Mouse (Mus musculus) heart, embryonic 15.5 days (tissue): ENCODE measurements around the gene Map2k5. TPM values are rescaled to one million over a fixed set of nuclear protein-coding genes. Genes with fewer than 3 reads are reported as not detected.
A peak's percentile ranks its signal among the peaks of the same experiment; 100 is the strongest.

Experiments
- ATAC-seq: fragments of 200-750 bp; cut with Nextera tagmentation; replicated peaks from 2 replicates; pipeline ENCODE4 v1.8.0; 2017; ENCODE audit warnings: low read depth, moderate TSS enrichment; ENCODE audit not compliant: insufficient number of reproducible peaks, insufficient read depth, low FRiP score
- H3K27ac ChIP-seq: fragments of 300-500 bp; sonication (generic); 2 replicates; pipeline ENCODE4 v1.5.1; 2015; ENCODE audit warnings: mild to moderate bottlenecking, inconsistent platforms
- H3K27me3 ChIP-seq: fragments of 300-500 bp; sonication (generic); 2 replicates; pipeline ENCODE4 v1.6.1; 2015; ENCODE audit warnings: inconsistent platforms
- H3K36me3 ChIP-seq: fragments of 300-500 bp; sonication (generic); 2 replicates; pipeline ENCODE4 v1.6.1; 2015; ENCODE audit warnings: mild to moderate bottlenecking, inconsistent platforms
- H3K4me1 ChIP-seq: fragments of 300-500 bp; sonication (generic); replicated peaks from 2 replicates; pipeline ENCODE4 v1.6.1; 2015; ENCODE audit warnings: inconsistent platforms
- H3K4me2 ChIP-seq: fragments of 300-500 bp; sonication (generic); 2 replicates; pipeline ENCODE4 v1.6.1; 2015; ENCODE audit warnings: inconsistent platforms, mild to moderate bottlenecking, moderate library complexity
- H3K4me3 ChIP-seq: fragments of 300-500 bp; sonication (generic); 2 replicates; pipeline ENCODE4 v1.5.1; 2015; ENCODE audit warnings: mild to moderate bottlenecking, inconsistent platforms
- H3K9ac ChIP-seq: fragments of 300-500 bp; sonication (generic); 2 replicates; pipeline ENCODE4 v1.6.1; 2015; ENCODE audit warnings: mild to moderate bottlenecking, inconsistent platforms
- H3K9me3 ChIP-seq: fragments of 300-500 bp; sonication (generic); replicated peaks from 2 replicates; pipeline ENCODE4 v1.6.1; 2016; ENCODE audit warnings: inconsistent platforms
- WGBS: fragments of 180-500 bp; shearing (Covaris S2); methylation state at CpG from one replicate; pipeline ENCODE4 v1.1.7; 2015; ENCODE audit warnings: mixed read lengths; 5-methylcytosine and 5-hydroxymethylcytosine counted together
- polyA plus RNA-seq: library from polyadenylated mRNA; unstranded; fragments of >200 nt; fragmentation: Nextera tagmentation; extraction: Ambion mirVana; gene quantifications from 2 replicates; pipeline ENCODE4 v1.2.1, GENCODE M21; 2015

Gene Map2k5
- polyA plus RNA-seq, 1 experiment from 2014 or later = 24.5 TPM

- Histone ChIP-seq H3K27me3 (no peaks in the 10 kb centered on the region), H3K27ac (no peak overlapping the region), H3K4me1 (peaks cover 22% of the 10 kb centered on the region), H3K9ac (no peak overlapping the region), H3K4me2 (no peak overlapping the region), H3K9me3 (no peaks in the 10 kb centered on the region), H3K36me3 (peaks cover 15% of the 10 kb centered on the region; the same call in 1 of the 2 replicates), H3K4me3 (no peak overlapping the region)
- no peak for ATAC-seq
- 94% methylated on average over 3 of the region's 3 CpGs for WGBS
Measured at GRCm38 (mm10) chr9:63298656-63299055, 79.0 kb downstream of the Map2k5 start.

GRCm38 (mm10) chr9:63295551-63295958, 82.1 kb downstream of the Map2k5 start:
- H3K36me3 ChIP-seq = peaks cover 7% of the 10 kb centered on the region; the same call in 1 of the 2 replicates
- no peak overlapping the region for H3K9ac ChIP-seq
- peak overlapping the region; percentile 53; the same call in 1 of the 2 replicates for H3K27ac ChIP-seq
- peak overlapping the region; percentile 25; the same call in 1 of the 2 replicates for H3K4me2 ChIP-seq
- no peaks in the 10 kb centered on the region for H3K9me3 ChIP-seq
- peaks cover 17% of the 10 kb centered on the region for H3K4me1 ChIP-seq
- no peak overlapping the region for H3K4me3 ChIP-seq
- WGBS = 43% methylated on average over 7 of the region's 7 CpGs
- no peaks in the 10 kb centered on the region for H3K27me3 ChIP-seq
- ATAC-seq = no peak

GRCm38 (mm10) chr9:63294846-63295245, 82.9 kb downstream of the Map2k5 start:
- no peak overlapping the region for H3K9ac ChIP-seq
- no peak overlapping the region for H3K4me2 ChIP-seq
- no peaks in the 10 kb centered on the region for H3K27me3 ChIP-seq
- H3K4me3 ChIP-seq = no peak overlapping the region
- peaks cover 17% of the 10 kb centered on the region for H3K4me1 ChIP-seq
- no peak overlapping the region for H3K27ac ChIP-seq
- H3K9me3 ChIP-seq = no peaks in the 10 kb centered on the region
- peaks cover 9% of the 10 kb centered on the region; the same call in 1 of the 2 replicates for H3K36me3 ChIP-seq
- ATAC-seq = no peak
- WGBS = 63% methylated on average over 6 of the region's 6 CpGs

DNA sequence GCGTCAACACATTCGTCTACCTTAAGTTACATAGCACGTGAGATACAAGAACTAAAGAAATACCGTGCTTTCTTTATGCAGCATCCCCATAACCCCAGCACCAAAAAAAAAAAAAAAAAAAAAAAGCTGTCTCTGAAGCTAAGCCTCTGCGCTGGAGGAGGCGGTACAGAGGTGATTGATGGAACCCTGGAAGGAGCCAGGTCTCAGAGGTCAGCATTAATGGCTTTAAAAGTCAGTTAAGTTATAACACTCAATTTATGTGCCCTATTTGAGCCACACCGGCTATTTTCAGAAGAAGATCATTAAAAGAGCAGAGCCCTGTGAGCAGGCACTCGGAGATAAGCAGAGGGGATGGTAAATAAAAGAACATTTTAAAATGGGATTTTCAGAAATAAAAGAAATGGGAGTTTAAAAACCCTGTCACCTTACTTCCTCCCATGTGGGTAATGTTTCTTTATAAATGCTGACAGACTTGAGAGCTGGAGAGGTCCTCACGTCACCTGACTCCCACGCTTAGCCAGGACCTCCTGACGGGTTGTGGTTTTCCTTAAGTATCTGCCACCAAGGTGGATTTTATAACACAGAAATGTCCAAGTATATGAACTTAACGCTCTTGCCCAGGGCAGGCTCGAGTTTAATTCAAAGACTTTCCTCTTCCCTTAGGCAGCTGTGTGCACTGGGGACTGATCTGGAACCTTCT, 83.8 kb downstream of the Map2k5 start:
- Histone ChIP-seq H3K4me2 (no peak overlapping the region), H3K4me1 (peaks cover 17% of the 10 kb centered on the region), H3K27me3 (no peaks in the 10 kb centered on the region), H3K27ac (no peak overlapping the region), H3K9ac (no peak overlapping the region), H3K4me3 (no peak overlapping the region), H3K9me3 (no peaks in the 10 kb centered on the region), H3K36me3 (peaks cover 9% of the 10 kb centered on the region; the same call in 1 of the 2 replicates)
- no peak for ATAC-seq
- WGBS = 65% methylated on average over 13 of the region's 13 CpGs

DNA sequence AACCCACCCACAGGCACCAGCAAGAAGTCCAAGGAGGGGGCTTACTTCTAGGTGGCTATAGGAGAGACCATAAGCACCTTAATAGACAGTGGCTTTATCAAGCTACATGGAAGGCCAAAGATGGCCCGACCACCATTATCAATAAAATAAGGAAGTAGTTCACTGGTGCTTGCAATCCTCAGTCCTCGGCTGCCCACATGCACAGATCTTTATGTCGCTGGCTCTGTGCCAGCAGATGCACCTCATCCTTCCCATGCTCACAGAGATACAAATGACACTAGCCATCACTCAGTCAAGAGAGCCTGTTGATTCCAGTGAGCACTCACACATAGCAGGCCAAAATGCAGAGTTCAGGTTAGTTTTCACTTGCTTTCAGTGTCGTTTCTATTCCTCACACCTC, 89.0 kb downstream of the Map2k5 start:
- H3K9ac ChIP-seq = no peak overlapping the region
- no peak overlapping the region for H3K4me2 ChIP-seq
- ATAC-seq = no peak
- peaks cover 9% of the 10 kb centered on the region; the same call in 1 of the 2 replicates for H3K36me3 ChIP-seq
- WGBS = 84% methylated on average over 4 of the region's 4 CpGs
- no peak overlapping the region for H3K27ac ChIP-seq
- no peaks in the 10 kb centered on the region for H3K4me1 ChIP-seq
- no peaks in the 10 kb centered on the region for H3K27me3 ChIP-seq
- no peak overlapping the region for H3K4me3 ChIP-seq
- no peaks in the 10 kb centered on the region for H3K9me3 ChIP-seq

DNA sequence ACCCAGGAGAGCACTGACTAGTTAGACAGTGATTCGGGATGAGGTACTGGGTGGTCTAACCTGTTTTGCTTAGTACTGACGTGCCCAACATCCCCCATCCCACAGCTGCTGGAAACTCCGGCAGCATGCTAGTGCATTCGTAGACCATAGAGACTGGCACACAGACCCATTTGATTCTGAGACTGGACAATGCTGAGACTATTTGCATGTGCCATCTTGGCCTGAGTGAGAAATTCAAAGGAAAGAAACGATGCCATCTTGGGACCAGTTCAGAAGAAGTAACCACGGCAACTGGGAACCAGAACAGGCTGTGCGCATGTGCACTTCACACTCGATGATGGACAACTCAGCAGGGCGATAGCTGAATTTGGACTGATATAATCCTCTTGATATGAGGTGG, 93.3 kb downstream of the Map2k5 start:
- no peak for ATAC-seq
- 82% methylated on average over 9 of the region's 9 CpGs for whole genome bisulfite sequencing
- H3K4me3 ChIP-seq = no peak overlapping the region
- no peaks in the 10 kb centered on the region for H3K9me3 ChIP-seq
- no peak overlapping the region for H3K4me2 ChIP-seq
- H3K27ac ChIP-seq = no peak overlapping the region
- H3K4me1 ChIP-seq = no peaks in the 10 kb centered on the region
- H3K36me3 ChIP-seq = peaks cover 8% of the 10 kb centered on the region; the same call in 1 of the 2 replicates
- H3K27me3 ChIP-seq = no peaks in the 10 kb centered on the region
- H3K9ac ChIP-seq = no peak overlapping the region

DNA sequence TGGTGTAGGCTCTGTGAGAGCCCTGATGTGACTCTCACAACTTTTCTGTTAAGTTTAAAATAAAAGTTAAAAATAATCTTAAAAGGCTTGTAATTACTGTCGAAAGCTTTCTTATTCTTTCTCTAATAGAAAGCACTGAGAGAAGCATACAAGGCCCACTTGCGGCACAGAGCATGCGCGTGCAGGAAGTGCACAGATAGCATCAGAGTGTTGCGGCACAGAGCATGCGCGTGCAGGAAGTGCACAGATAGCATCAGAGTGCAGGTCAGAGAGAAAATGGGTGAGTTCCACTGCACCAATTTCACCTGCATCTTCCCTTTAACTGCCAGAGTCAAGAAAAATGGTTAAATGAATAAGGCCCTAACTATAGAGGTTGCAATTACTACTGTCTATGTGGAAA, 95.7 kb downstream of the Map2k5 start:
- H3K4me1 ChIP-seq = no peaks in the 10 kb centered on the region
- no peak overlapping the region for H3K27ac ChIP-seq
- no peak for ATAC-seq
- 85% methylated on average over 7 of the region's 7 CpGs for WGBS
- H3K27me3 ChIP-seq = no peaks in the 10 kb centered on the region
- H3K4me3 ChIP-seq = no peak overlapping the region
- H3K36me3 ChIP-seq = peaks cover 8% of the 10 kb centered on the region; the same call in 1 of the 2 replicates
- no peak overlapping the region for H3K9ac ChIP-seq
- no peak overlapping the region for H3K4me2 ChIP-seq
- no peaks in the 10 kb centered on the region for H3K9me3 ChIP-seq

DNA sequence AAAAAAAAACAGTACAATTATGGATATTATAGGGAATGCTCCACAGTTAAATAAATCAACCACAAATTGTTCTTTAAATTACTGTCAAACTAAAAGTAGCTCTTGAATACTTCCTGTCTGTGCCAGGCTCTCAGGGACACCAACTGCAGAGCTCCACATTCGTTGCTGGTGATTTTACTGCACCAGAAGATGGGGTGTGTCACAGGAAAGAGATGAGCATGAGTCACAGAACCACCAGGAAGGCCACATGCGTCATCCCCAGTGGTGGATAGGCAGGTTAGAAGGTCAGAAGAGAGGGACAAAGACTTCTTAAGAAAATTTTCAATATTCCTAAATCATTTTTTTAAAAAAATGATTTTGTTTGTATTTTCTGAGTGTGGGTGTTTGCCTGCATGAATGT, 96.6 kb downstream of the Map2k5 start:
- H3K27me3 ChIP-seq = no peaks in the 10 kb centered on the region

GRCm38 (mm10) chr9:63273781-63274180, 103.9 kb downstream of the Map2k5 start:
- no peaks in the 10 kb centered on the region; the same call in 1 of the 2 replicates for H3K36me3 ChIP-seq
- H3K4me2 ChIP-seq = no peak overlapping the region
- H3K4me1 ChIP-seq = no peaks in the 10 kb centered on the region
- 66% methylated on average over 6 of the region's 6 CpGs for WGBS
- no peak for ATAC-seq
- H3K27me3 ChIP-seq = no peaks in the 10 kb centered on the region
- no peak overlapping the region for H3K9ac ChIP-seq
- H3K9me3 ChIP-seq = no peaks in the 10 kb centered on the region
- H3K27ac ChIP-seq = no peak overlapping the region
- no peak overlapping the region for H3K4me3 ChIP-seq

More for the DNA sequence above, 96.6 kb downstream of the Map2k5 start:
- 79% methylated on average over 2 of the region's 2 CpGs for whole genome bisulfite sequencing
- Histone ChIP-seq H3K27ac (no peak overlapping the region), H3K4me1 (no peaks in the 10 kb centered on the region), H3K9ac (no peak overlapping the region), H3K9me3 (no peaks in the 10 kb centered on the region), H3K36me3 (peaks cover 8% of the 10 kb centered on the region; the same call in 1 of the 2 replicates), H3K4me3 (no peak overlapping the region), H3K4me2 (no peak overlapping the region)
- no peak for ATAC-seq

GRCm38 (mm10) chr9:63269839-63270238, 107.9 kb downstream of the Map2k5 start:
- ATAC-seq = no peak
- H3K27ac ChIP-seq = no peak overlapping the region

GRCm38 (mm10) chr9:63263188-63263587, 114.5 kb downstream of the Map2k5 start:
- ATAC-seq = no peak
- Histone ChIP-seq H3K9ac (no peak overlapping the region), H3K9me3 (no peaks in the 10 kb centered on the region), H3K4me1 (peaks cover 13% of the 10 kb centered on the region), H3K36me3 (no peaks in the 10 kb centered on the region), H3K4me3 (no peak overlapping the region), H3K27ac (no peak overlapping the region), H3K27me3 (no peaks in the 10 kb centered on the region), H3K4me2 (no peak overlapping the region)
- WGBS = 59% methylated on average over 1 of the region's 1 CpGs

More at GRCm38 (mm10) chr9:63269839-63270238, 107.9 kb downstream of the Map2k5 start:
- Histone ChIP-seq H3K4me1 (no peaks in the 10 kb centered on the region), H3K4me3 (no peak overlapping the region), H3K27me3 (no peaks in the 10 kb centered on the region), H3K9ac (no peak overlapping the region), H3K36me3 (no peaks in the 10 kb centered on the region; the same call in 1 of the 2 replicates), H3K9me3 (no peaks in the 10 kb centered on the region), H3K4me2 (no peak overlapping the region)
- WGBS = 82% methylated on average over 3 of the region's 3 CpGs

DNA sequence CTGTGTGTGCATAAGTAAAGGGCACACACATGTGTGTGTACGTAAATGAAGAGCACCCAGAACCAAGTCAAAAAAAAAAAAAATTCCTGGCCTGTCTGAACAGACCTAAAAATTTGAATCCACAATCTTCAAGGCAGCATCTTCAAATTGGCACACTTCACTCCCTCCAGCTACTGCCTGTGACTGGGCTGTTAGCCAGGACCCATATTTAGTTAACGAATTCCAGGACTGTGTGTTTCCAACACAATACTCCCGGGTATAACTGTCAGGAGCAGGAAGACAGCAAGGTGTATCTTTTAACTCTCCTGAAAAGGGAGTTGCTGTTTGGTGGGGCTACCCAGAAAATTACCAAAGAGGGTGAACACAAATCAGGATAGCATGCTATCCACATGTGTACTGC, 118.9 kb downstream of the Map2k5 start:
- Histone ChIP-seq H3K27ac (no peak overlapping the region), H3K27me3 (no peaks in the 10 kb centered on the region), H3K4me2 (no peak overlapping the region), H3K4me3 (no peak overlapping the region), H3K9ac (no peak overlapping the region), H3K4me1 (peaks cover 13% of the 10 kb centered on the region), H3K36me3 (peaks cover 7% of the 10 kb centered on the region; the same call in 1 of the 2 replicates), H3K9me3 (no peaks in the 10 kb centered on the region)
- no peak for ATAC-seq
- 35% methylated on average over 3 of the region's 3 CpGs for WGBS
